Mouse (Mus musculus) ES-E14 (cell line): ENCODE measurements at regions not wholly inside any gene's neighbourhood (a gene's known extent, or its start where the extent isn't known, plus 50 kb on each side); places are given as distances from the start of the nearest gene placed in this dataset.

Experiments
- CHD2 ChIP-seq: IDR thresholded peaks from 2 replicates; pipeline ENCODE4 v1.6.1; 2014; ENCODE audit warnings: mild to moderate bottlenecking, low read depth, low read length, inconsistent platforms
- HCFC1 ChIP-seq: IDR thresholded peaks from 2 replicates; pipeline ENCODE4 v1.6.1; 2012; ENCODE audit warnings: low read length, inconsistent platforms, borderline replicate concordance; ENCODE audit not compliant: insufficient read depth
- MAFK ChIP-seq: IDR thresholded peaks from 2 replicates; pipeline ENCODE4 v1.6.1; 2014; ENCODE audit warnings: mild to moderate bottlenecking, low read depth, low read length, inconsistent platforms; ENCODE audit not compliant: insufficient read depth
- ZC3H11A ChIP-seq: IDR thresholded peaks from 2 replicates; pipeline ENCODE4 v1.6.1; 2012; ENCODE audit warnings: low read depth, mild to moderate bottlenecking, inconsistent platforms, low read length, borderline replicate concordance
- ZNF384 ChIP-seq: IDR thresholded peaks from 2 replicates; pipeline ENCODE4 v1.6.1; 2012; ENCODE audit warnings: low read depth, low read length, inconsistent platforms

- TF ChIP-seq CHD2 (no peak), ZC3H11A (peak; percentile 72), MAFK (no peak), HCFC1 (no peak), ZNF384 (no peak)
Observed at GRCm38 (mm10) chr8:88944038-88944437, 99.9 kb downstream of the Sall1 start.
